Mouse (Mus musculus) cerebellum, adult (tissue): ENCODE measurements around the gene AW822073.
"Not testable (repeated sequence)": the region's sequence is repeated elsewhere in the genome, so short reads cannot be mapped to it uniquely, and the experiment has no call there.

Source experiments
- ATAC-seq: cut with Nextera tagmentation; 2 replicates; pipeline ENCODE4 v1.9.2; 2017; ENCODE audit warnings: mild to moderate bottlenecking, moderate library complexity, mixed read lengths; ENCODE audit not compliant: insufficient number of reproducible peaks, low FRiP score, low TSS enrichment

Gene AW822073

DNA sequence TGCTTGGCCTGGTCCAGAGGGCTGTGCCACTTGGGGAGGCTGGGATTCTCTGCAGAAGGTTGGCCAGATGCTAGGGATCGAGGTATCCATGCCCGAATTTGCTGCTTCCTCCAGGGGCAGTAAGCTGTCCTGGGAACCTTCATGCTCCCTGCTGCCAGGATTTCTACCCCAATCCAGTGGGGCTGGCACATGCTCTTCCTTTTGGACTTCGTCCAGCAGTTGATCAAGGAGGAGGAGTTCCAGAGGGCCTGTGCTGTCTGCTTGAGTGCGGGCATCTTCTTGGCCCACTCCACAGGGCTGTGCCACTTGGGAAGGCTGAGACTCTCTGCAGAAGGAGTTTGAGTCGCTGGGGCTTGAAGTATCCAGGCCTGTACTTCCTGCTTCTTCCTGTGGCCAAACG is 1.6 kb downstream of the AW822073 start:
- ATAC-seq: not testable (repeated sequence)

- ATAC-seq: not testable (repeated sequence)
These were observed 3.2 kb downstream of the AW822073 start for GRCm38 (mm10) chr10:58221571-58221970.

GRCm38 (mm10) chr10:58220726-58221125 is 4.0 kb downstream of the AW822073 start:
- ATAC-seq: no peak

- ATAC-seq: no peak
These were observed 7.4 kb downstream of the AW822073 start for GRCm38 (mm10) chr10:58217366-58217765.

- ATAC-seq: no peak
These were observed 9.4 kb downstream of the AW822073 start for GRCm38 (mm10) chr10:58215353-58215752.

DNA sequence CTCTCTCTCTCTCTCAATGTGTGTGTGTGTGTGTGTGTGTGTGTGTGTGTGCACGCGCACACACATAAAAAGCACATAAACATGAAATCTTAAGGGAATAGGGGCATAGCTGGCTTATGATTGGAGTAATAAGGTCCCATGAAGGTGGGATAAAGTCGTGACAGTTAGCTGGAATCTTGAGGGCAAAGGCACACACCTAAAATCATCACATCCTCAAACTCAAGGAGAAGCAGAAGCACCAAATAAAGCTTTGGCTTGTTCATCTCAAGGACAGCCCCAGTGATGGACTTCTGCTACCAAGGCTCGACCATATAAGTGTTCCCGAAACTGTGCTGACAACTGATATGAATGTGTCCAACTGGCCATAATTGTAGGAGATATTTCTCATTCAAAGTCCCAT is 9.8 kb downstream of the AW822073 start:
- ATAC-seq: no peak

DNA sequence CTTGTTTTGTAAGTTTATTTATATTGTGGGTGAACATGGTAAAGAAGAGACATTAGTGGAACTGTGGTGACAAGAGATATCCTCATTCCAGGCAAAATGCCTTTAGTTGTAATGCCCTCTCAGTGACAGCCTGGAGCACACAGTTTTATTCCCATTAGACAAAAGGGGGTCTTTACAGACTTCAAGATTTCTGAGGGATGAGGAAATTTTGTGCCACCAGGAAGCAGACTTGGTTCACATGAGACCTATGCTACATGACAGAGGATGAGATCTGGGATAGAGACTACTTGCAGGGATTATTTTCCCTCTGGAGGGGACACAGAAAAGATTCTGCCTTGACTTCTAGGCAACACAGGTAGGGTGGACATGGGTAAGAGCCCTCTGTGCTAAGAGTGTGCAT is 10.2 kb downstream of the AW822073 start:
- ATAC-seq: no peak

GRCm38 (mm10) chr10:58212230-58212629 is 12.5 kb downstream of the AW822073 start:
- ATAC-seq: no peak; the same call in 1 of the 2 replicates

DNA sequence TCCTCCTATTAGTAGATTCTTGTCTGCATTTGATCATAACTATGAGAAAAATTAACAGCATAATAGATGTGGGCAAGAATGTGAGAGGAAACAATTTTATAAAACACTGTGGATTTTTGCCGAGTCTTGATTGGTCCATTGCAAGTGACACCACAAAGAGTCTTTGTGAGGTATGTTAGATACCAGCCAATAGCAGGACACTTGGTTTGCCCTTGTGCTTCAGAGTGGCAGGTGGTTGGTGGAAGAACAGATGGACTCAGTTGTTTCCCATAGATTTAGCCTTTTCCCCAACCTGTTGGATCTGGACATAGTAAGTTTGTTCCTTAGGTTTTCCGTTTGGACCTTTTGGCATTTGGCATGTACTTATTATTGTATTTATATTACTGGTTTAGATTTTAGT is 13.5 kb downstream of the AW822073 start:
- no peak for ATAC-seq

DNA sequence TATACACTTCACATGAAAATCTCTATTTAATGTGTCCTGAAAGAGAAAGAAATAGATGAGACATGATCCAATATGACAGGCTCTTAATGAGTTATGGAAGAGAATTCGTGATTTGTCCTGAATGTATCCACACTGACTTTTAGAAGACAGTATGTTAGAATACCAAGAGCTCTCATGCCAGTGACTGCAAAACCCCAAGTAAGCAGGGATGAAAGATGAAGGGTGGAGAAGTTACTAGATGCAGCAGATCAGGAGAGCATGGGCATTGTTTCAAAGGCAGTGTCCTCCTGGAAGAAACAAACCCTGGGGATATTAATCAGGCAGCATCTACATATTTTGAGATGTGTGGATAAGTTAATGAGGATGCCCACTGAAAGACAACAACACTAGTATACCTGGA is 14.2 kb downstream of the AW822073 start:
- ATAC-seq: no peak

- ATAC-seq: no peak
These were observed 14.8 kb downstream of the AW822073 start for GRCm38 (mm10) chr10:58209710-58210467.

- ATAC-seq: no peak
These were observed 17.9 kb downstream of the AW822073 start for GRCm38 (mm10) chr10:58206639-58207404.

DNA sequence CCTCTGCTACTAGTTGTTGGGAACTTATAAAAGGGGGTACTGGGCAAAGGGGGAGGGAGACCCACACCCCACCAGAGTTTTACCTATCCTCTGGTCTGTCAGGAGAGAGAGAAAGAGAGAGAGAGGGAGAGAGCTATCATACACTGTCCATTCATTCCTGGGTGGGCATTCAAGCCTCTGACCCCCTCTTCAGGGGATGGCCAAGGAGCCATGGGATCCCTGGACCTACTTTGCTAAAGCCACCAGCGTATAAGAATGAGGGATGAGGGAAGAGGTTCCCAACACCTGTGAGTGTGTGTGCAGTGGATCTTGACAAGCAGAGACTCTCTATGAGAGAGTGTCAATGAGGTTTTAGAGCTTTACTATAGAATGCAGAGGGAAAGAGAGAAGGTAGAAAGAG is 18.7 kb downstream of the AW822073 start:
- ATAC-seq: no peak; the same call in 1 of the 2 replicates
